Mouse (Mus musculus): Measurements from ENCODE around the gene Eri2.

Eri2 gene

GRCm38 (mm10) chr7:119793586-119794250 lies at the start of gene Eri2, which contains the start of gene Rexo5:
Eri2 (minus strand) TSS chr7:119794058.
Rexo5 (plus strand) TSS chr7:119794006.
- peak; percentile 83 for DNase-seq (ENCODE audit: low spot score)

GRCm38 (mm10) chr7:119841820-119842449 lies 48.1 kb upstream of the Eri2 start:
- no peak for DNase-seq (ENCODE audit: low spot score)

- no peak for DNase-seq (ENCODE audit: low spot score)
Measured at GRCm38 (mm10) chr7:119835996-119836777, 42.3 kb upstream of the Eri2 start.

- DNase-seq (ENCODE audit: low spot score): no peak
Measured at GRCm38 (mm10) chr7:119835371-119835770, 41.5 kb upstream of the Eri2 start.

GRCm38 (mm10) chr7:119808723-119809122 lies 14.9 kb upstream of the Eri2 start:
- no peak for DNase-seq (ENCODE audit: low spot score)

GRCm38 (mm10) chr7:119807396-119807795 lies 13.5 kb upstream of the Eri2 start:
- DNase-seq (ENCODE audit: low spot score): no peak

- no peak for DNase-seq (ENCODE audit: low spot score)
Measured at GRCm38 (mm10) chr7:119800991-119801390, 7.1 kb upstream of the Eri2 start.

GRCm38 (mm10) chr7:119800488-119800887 lies 6.6 kb upstream of the Eri2 start:
- DNase-seq (ENCODE audit: low spot score): no peak

GRCm38 (mm10) chr7:119795311-119795710 lies 1.5 kb upstream of the Eri2 start:
- no peak for DNase-seq (ENCODE audit: low spot score)

GRCm38 (mm10) chr7:119794251-119794638 lies 387 bp upstream of the Eri2 start:
- DNase-seq (ENCODE audit: low spot score): no peak

- DNase-seq (ENCODE audit: low spot score): no peak
Measured at GRCm38 (mm10) chr7:119789024-119789423, 4.8 kb downstream of the Eri2 start.

- no peak for DNase-seq (ENCODE audit: low spot score)
Measured at GRCm38 (mm10) chr7:119784908-119785307, 8.9 kb downstream of the Eri2 start.

- no peak for DNase-seq (ENCODE audit: low spot score)
Measured at GRCm38 (mm10) chr7:119783453-119783852, 10.4 kb downstream of the Eri2 start.

GRCm38 (mm10) chr7:119769895-119770294 lies 24.0 kb downstream of the Eri2 start:
- DNase-seq (ENCODE audit: low spot score): no peak

- no peak for DNase-seq (ENCODE audit: low spot score)
Measured at GRCm38 (mm10) chr7:119766996-119767395, 26.9 kb downstream of the Eri2 start.

GRCm38 (mm10) chr7:119764377-119764776 lies 29.5 kb downstream of the Eri2 start:
- no peak for DNase-seq (ENCODE audit: low spot score)

- no peak for DNase-seq (ENCODE audit: low spot score)
Measured at GRCm38 (mm10) chr7:119762166-119762697, 31.6 kb downstream of the Eri2 start.

GRCm38 (mm10) chr7:119760527-119760951 lies 33.3 kb downstream of the Eri2 start, which contains the start of gene Acsm3:
Acsm3 (plus strand) TSS chr7:119760923.
- no peak for DNase-seq (ENCODE audit: low spot score)

GRCm38 (mm10) chr7:119753696-119754095 lies 40.2 kb downstream of the Eri2 start:
- DNase-seq (ENCODE audit: low spot score): no peak

GRCm38 (mm10) chr7:119749942-119750341 lies 43.9 kb downstream of the Eri2 start:
- DNase-seq (ENCODE audit: low spot score): no peak

GRCm38 (mm10) chr7:119748761-119749160 lies 45.1 kb downstream of the Eri2 start:
- DNase-seq (ENCODE audit: low spot score): no peak

- DNase-seq (ENCODE audit: low spot score): no peak
Measured at GRCm38 (mm10) chr7:119745869-119746268, 48.0 kb downstream of the Eri2 start.

GRCm38 (mm10) chr7:119744321-119744720 lies 49.5 kb downstream of the Eri2 start:
- no peak for DNase-seq (ENCODE audit: low spot score)
